Mouse (Mus musculus): ENCODE results near the gene Rnf44. TPM values are rescaled to one million over a fixed set of nuclear protein-coding genes. Genes with fewer than 3 reads are reported as not detected.

Rnf44 gene
- 63.0 and 77.4 TPM in 2 replicates for polyA plus RNA-seq (2015; fragmentation: Nextera tagmentation; extraction: Ambion mirVana)

DNA sequence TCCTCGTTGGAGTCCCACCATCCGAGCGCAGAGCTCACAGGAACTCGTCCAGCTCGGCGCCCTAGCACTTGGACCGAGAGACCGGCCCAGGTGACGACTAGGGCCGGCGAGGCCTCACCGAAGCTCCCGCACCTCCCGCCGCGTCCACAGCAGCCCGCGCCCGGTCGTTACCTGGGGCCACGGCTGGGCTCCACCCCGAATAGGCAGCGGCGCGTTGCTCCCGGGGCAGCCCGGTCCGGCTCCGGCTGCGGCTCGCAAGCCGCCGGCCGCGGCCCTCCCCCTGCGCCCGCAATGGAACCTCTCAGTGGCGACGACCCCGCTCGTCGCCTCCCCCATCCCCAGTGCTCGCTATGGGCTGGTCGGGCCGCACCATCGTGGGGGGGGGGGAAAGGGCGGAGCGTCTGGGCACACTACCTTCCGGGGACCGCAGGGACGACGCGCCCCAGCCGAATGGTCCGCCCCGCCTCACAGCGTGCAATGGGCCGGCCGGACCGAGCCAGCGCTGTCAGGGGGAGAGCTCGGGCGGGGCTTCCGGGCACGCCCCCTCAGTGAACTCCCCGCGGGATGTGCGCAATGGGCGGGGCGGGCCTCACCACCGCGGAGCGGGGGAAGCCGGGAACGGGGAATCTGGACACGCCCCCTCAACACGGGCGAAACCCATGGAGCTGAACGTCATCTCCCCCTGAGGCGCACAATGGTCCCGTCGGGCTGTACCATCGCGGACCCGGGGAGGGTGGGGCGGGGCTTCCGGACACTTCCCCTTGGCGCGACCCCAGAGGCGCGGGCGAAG is at the start of gene Rnf44:
Rnf44 (minus strand) TSS at position 350 of the 790 bp plus-strand sequence.
- DNase-seq (ENCODE audit: low spot score) (peak; percentile 99), ATAC-seq (replicated peaks; ENCODE audit: low FRiP score, low read depth) (peak; percentile 98)
- no peaks in the 10 kb centered on the region for H3K27me3 ChIP-seq (ENCODE audit: insufficient read depth, low read length)
- no peaks in the 10 kb centered on the region for H3K36me3 ChIP-seq (ENCODE audit: insufficient read depth, low read length)
- TF ChIP-seq CTCF (IDR thresholded peaks at IDR 0.05; ENCODE audit: low read depth) = no peak
- under 1% methylated on average over 80 of the region's 92 CpGs for WGBS
- H3K9me3 ChIP-seq (replicated peaks; ENCODE audit: low read length) = no peaks in the 10 kb centered on the region
- H3K4me3 ChIP-seq (replicated peaks; ENCODE audit: low read depth, low read length) = peak within 1 kb of the TSS; percentile 96
- H3K4me1 ChIP-seq (replicated peaks; ENCODE audit: insufficient read depth, low read length) = peaks cover 11% of the 10 kb centered on the region; the same call in 1 of the 2 replicates
- peak within 1 kb of the TSS; percentile 77 for H3K4me2 ChIP-seq (ENCODE audit: low read length)
- peak within 1 kb of the TSS; percentile 89 for H3K9ac ChIP-seq (ENCODE audit: low read depth, low read length)
- peak within 1 kb of the TSS; percentile 98 for H3K27ac ChIP-seq

DNA sequence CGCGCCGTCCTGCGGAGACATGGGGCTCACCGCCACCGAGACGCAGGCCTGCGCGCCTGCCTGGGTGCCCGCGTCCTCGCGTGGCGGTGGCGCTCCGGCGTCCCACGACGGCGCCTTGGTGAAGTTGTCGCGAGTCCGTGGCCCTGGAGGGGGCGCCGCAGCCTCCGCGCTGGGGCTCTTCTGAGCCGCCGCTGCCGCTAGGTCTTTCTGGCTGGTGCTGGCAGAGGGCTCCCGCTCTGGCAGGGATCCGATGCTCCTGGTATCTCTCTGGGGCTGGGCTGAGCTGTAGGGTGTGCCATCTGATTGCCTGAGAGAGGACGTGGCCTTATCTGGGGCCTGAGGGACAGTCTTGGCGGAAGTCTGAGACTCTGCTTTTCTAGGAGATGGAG is 44.5 kb upstream of the Rnf44 start:
- 4% methylated on average over 25 of the region's 34 CpGs for WGBS
- DNase-seq (ENCODE audit: low spot score) (no peak), ATAC-seq (replicated peaks; ENCODE audit: low FRiP score, low read depth) (no peak)
- Histone ChIP-seq H3K9ac (ENCODE audit: low read depth, low read length) (no peak overlapping the region), H3K27ac (no peak overlapping the region), H3K27me3 (ENCODE audit: insufficient read depth, low read length) (peaks cover 27% of the 10 kb centered on the region), H3K36me3 (ENCODE audit: insufficient read depth, low read length) (no peaks in the 10 kb centered on the region), H3K4me3 (replicated peaks; ENCODE audit: low read depth, low read length) (peak overlapping the region; percentile 34), H3K4me1 (replicated peaks; ENCODE audit: insufficient read depth, low read length) (0 out of 2 replicates have a peak, but pooled peaks cover 4% of the 10 kb centered on the region), H3K4me2 (ENCODE audit: low read length) (peak overlapping the region; percentile 64), H3K9me3 (replicated peaks; ENCODE audit: low read length) (no peaks in the 10 kb centered on the region)
- no peak for TF ChIP-seq CTCF (IDR thresholded peaks at IDR 0.05; ENCODE audit: low read depth)

DNA sequence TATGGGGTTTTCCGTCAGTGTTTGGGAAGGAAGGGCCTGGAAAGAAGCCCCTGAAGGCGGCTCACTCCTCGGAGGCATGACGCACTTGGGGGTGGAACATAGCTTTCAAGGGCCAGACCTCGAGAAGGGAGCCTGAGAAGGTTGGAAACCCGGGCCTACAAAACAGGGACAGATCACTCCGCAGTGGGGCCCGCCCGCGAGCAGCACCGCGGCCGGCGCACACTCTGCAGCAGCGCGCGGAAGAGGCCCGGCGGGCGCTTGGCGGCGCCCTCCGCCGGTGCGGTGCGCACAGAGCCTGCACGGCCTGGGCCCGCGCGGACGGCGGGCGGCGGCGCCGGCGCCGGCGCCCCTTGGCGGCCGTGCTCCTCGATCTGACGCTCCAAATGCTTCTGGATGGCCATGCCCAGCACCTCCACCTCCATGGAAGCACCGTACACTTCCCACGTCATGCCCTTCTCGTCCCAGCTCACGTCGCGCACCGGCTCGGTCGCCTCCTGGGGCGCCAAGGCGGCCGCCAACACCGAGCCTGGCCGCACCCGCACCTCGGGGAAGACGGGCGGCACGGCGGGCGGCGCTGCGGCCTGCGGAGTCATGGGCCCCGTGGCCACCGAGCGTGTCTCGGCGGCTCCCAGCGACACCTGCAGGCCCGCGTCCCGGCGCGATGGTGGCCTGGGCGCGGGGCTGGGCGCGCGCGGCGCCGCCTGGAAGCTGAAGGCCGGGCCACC is 43.9 kb upstream of the Rnf44 start:
- H3K9ac ChIP-seq (ENCODE audit: low read depth, low read length) = no peak overlapping the region
- H3K27ac ChIP-seq = no peak overlapping the region

DNA sequence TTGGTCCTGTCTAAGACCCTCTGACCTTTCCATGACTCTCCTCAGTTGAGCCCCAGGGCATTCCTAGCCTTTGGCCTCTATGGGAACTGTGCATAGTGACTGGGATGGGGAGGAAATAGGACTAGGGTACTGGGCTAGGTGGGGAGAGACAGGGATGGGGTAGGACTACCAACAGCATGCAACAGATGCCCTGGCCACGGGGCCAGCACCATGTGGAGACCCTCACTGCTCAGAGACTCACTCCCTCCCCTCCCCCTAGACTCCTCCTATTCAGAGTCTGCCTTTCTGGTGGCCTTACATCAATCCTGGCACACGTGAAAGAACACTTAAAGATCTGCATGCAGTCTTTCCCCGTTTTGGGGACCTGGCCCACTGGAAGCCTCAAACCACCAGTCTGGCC is 43.2 kb upstream of the Rnf44 start:
- Histone ChIP-seq H3K27ac (no peak overlapping the region), H3K4me3 (replicated peaks; ENCODE audit: low read depth, low read length) (peak overlapping the region; percentile 34; the same call in 1 of the 2 replicates), H3K4me1 (replicated peaks; ENCODE audit: insufficient read depth, low read length) (0 out of 2 replicates have a peak, but pooled peaks cover 4% of the 10 kb centered on the region), H3K9ac (ENCODE audit: low read depth, low read length) (no peak overlapping the region), H3K27me3 (ENCODE audit: insufficient read depth, low read length) (peaks cover 27% of the 10 kb centered on the region), H3K9me3 (replicated peaks; ENCODE audit: low read length) (no peaks in the 10 kb centered on the region), H3K36me3 (ENCODE audit: insufficient read depth, low read length) (no peaks in the 10 kb centered on the region), H3K4me2 (ENCODE audit: low read length) (peak overlapping the region; percentile 64; the same call in 1 of the 2 replicates)
- WGBS = 27% methylated on average over 3 of the region's 3 CpGs
- no peak for DNase-seq (ENCODE audit: low spot score)
- TF ChIP-seq CTCF (IDR thresholded peaks at IDR 0.05; ENCODE audit: low read depth) = no peak
- no peak for ATAC-seq (replicated peaks; ENCODE audit: low FRiP score, low read depth)

More for the DNA sequence above, 43.9 kb upstream of the Rnf44 start:
- Histone ChIP-seq H3K9me3 (replicated peaks; ENCODE audit: low read length) (no peaks in the 10 kb centered on the region), H3K4me2 (ENCODE audit: low read length) (peak overlapping the region; percentile 64), H3K4me3 (replicated peaks; ENCODE audit: low read depth, low read length) (peak overlapping the region; percentile 34), H3K4me1 (replicated peaks; ENCODE audit: insufficient read depth, low read length) (0 out of 2 replicates have a peak, but pooled peaks cover 4% of the 10 kb centered on the region), H3K36me3 (ENCODE audit: insufficient read depth, low read length) (no peaks in the 10 kb centered on the region), H3K27me3 (ENCODE audit: insufficient read depth, low read length) (peaks cover 27% of the 10 kb centered on the region)
- TF ChIP-seq CTCF (IDR thresholded peaks at IDR 0.05; ENCODE audit: low read depth) = no peak
- WGBS = 1% methylated on average over 76 of the region's 87 CpGs
- DNase-seq (ENCODE audit: low spot score) = peak; percentile 53
- ATAC-seq (replicated peaks; ENCODE audit: low FRiP score, low read depth) = no peak; the same call in 1 of the 2 replicates

DNA sequence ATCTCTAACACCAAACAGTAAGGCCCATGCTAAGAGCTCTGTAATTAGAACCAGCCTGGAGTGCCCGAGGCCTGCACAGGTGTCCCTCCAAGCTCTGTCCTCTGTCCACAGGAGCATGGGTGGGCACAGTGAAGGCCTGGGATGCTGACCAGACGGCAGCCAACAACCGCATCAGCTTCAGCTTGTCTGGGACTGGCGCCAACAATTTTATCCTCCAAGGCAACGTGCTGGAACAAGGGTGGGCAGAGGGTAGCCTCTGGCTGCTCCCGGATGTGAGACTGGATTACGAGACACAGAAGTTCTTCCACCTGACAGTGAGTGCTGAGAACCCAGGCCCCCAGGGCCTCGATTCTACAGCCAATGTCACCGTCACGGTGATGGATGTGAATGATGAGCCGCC is 32.4 kb upstream of the Rnf44 start:
- no peak for ATAC-seq (replicated peaks; ENCODE audit: low FRiP score, low read depth)
- 59% methylated on average over 11 of the region's 11 CpGs for WGBS
- no peaks in the 10 kb centered on the region for H3K36me3 ChIP-seq (ENCODE audit: insufficient read depth, low read length)

DNA sequence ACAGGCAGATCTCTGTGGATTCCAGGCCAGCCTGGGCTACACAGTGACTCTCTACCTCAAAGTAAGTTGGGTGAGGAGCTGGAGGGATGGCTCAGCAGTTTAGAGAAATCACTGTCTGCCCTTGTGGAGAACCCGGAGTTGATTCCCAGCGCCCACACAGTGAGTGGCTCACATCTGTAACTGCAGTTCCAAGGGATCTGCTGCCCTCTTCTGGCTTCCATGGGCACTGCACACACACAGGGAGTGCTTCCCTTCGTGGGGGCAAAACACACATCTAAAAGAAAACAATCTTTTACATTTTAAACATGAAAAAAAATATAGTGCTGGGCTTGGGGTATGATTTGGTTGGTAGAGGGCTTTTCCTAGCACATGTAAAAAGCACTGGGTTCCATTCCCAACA is 29.4 kb upstream of the Rnf44 start:
- H3K9ac ChIP-seq (ENCODE audit: low read depth, low read length) = no peak overlapping the region
- H3K27ac ChIP-seq = no peak overlapping the region
- WGBS = 87% methylated on average over 3 of the region's 3 CpGs
- no peaks in the 10 kb centered on the region for H3K9me3 ChIP-seq (replicated peaks; ENCODE audit: low read length)
- ATAC-seq (replicated peaks; ENCODE audit: low FRiP score, low read depth) (no peak), DNase-seq (ENCODE audit: low spot score) (no peak)
- no peak overlapping the region for H3K4me2 ChIP-seq (ENCODE audit: low read length)
- no peaks in the 10 kb centered on the region for H3K4me1 ChIP-seq (replicated peaks; ENCODE audit: insufficient read depth, low read length)
- TF ChIP-seq CTCF (IDR thresholded peaks at IDR 0.05; ENCODE audit: low read depth) = no peak; the same call in 1 of the 2 replicates
- no peak overlapping the region for H3K4me3 ChIP-seq (replicated peaks; ENCODE audit: low read depth, low read length)
- no peaks in the 10 kb centered on the region for H3K27me3 ChIP-seq (ENCODE audit: insufficient read depth, low read length)
- no peaks in the 10 kb centered on the region for H3K36me3 ChIP-seq (ENCODE audit: insufficient read depth, low read length)

More for the DNA sequence above, 32.4 kb upstream of the Rnf44 start:
- H3K9ac ChIP-seq (ENCODE audit: low read depth, low read length) = no peak overlapping the region
- no peaks in the 10 kb centered on the region for H3K4me1 ChIP-seq (replicated peaks; ENCODE audit: insufficient read depth, low read length)
- no peak overlapping the region for H3K4me2 ChIP-seq (ENCODE audit: low read length)
- no peaks in the 10 kb centered on the region for H3K27me3 ChIP-seq (ENCODE audit: insufficient read depth, low read length)
- no peak overlapping the region for H3K27ac ChIP-seq
- no peak for TF ChIP-seq CTCF (IDR thresholded peaks at IDR 0.05; ENCODE audit: low read depth)
- no peaks in the 10 kb centered on the region for H3K9me3 ChIP-seq (replicated peaks; ENCODE audit: low read length)
- no peak for DNase-seq (ENCODE audit: low spot score)
- H3K4me3 ChIP-seq (replicated peaks; ENCODE audit: low read depth, low read length) = no peak overlapping the region
